Mouse (Mus musculus) liver, adult 2 months (tissue): ENCODE data around the gene Tomm22.

Experiments
- CTCF ChIP-seq: fragments of 200-500 bp; IDR thresholded peaks from 2 replicates; pipeline ENCODE4 v1.5.1; 2011; ENCODE audit warnings: low read depth, low read length, control low read depth
- POLR2A ChIP-seq: fragments of 200-500 bp; IDR thresholded peaks from 2 replicates; pipeline ENCODE4 v1.6.1; 2011; ENCODE audit warnings: low read length, control low read depth; ENCODE audit not compliant: insufficient read depth; ENCODE audit errors: extremely low read depth

DNA sequence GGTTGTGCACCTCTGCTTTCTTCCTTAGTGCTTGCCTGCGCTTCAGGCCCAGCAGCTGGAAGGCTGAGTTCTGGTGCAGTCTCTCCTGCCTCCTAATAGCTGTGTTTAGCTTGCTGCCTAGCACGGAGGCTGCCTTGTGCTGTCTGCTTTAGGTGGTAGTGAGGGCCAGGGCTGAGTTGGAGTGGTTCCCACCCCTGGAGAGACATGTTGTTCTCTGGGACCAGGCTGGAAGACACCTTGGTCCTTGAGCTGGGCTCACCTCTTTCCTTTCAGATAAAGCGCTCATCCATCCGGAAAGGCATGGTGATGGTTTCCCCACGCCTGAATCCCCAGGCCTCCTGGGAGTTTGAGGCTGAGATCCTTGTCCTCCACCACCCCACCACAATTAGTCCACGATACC, 46.0 kb downstream of the Tomm22 start:
- TF ChIP-seq CTCF (no peak), POLR2A (no peak)
